Mouse (Mus musculus): ENCODE data around the gene Lsg1.

The Lsg1 gene

GRCm38 (mm10) chr16:30587494-30588327, at the start of gene Lsg1:
Lsg1 (minus strand) TSS chr16:30587592.
- in situ Hi-C loops (cut with MboI, MseI): no loop called here

- in situ Hi-C loops (cut with MboI, MseI): no loop called here
These were observed 46.7 kb upstream of the Lsg1 start for GRCm38 (mm10) chr16:30633906-30634746.

GRCm38 (mm10) chr16:30629509-30629908, 42.1 kb upstream of the Lsg1 start:
- in situ Hi-C loops (cut with MboI, MseI): loop anchor here (10.0 kb wide), 1 partner anchor 135 kb away; no protein-coding TSS in a partner anchor

DNA sequence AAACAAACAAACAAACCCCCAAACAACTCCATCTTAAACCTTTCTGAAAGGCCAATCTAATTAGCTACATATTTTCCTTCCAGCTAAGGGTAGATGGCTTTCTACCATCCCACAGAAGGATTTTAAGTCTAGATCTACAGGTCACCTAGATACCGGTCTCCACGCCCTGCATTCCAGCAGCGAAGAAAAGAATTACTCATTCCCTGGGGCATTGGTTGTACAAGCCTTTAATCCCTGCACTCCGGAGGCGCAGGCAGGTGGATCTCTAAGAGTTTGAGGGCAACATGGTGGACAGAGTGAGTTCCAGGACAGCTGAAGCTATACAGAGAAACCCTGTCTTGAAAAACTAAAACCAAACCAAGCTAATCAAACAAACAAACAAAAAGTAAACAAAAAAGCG, 41.0 kb upstream of the Lsg1 start:
- in situ Hi-C loops (cut with MboI, MseI): loop anchor here (10.0 kb wide), 1 partner anchor 136 kb away; no protein-coding TSS in a partner anchor

DNA sequence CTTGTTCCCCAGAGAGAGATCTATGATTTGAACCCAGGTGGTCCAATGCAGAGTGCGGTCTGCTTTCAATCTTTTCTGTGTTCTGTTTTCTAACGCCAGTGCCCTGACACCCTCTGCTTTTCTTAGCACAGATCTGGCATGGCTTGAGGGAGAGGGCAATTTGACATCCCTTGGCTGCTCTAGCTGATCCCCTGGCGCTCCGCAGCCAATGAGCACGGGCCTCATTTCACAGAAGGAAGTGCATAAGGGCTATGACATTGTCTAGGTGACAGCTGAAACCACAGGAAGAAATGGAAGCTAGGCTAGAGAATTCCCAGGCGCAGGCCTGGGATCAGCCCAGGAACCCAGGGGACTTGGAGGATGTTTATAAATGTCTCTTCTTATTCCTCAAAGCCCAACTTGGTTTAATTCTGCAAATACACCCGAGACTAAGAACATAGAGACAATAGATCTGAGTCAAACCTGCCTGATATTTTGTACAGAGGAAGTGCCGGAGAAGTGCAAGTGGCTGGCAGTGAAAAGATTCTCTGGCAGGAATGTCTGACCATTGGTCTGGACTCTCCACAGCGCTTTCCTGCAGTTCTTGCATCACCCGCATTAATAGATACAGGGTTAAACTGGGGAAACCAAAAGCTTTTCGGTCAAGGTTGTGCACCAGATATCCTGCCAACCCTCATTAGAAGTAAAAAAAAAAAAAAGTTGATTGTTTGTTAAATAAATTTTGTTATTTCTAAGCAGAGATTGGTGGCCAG, 40.4 kb upstream of the Lsg1 start:
- in situ Hi-C loops (cut with MboI, MseI): loop anchor here (10.0 kb wide), 1 partner anchor 137 kb away; no protein-coding TSS in a partner anchor

GRCm38 (mm10) chr16:30624640-30625039, 37.2 kb upstream of the Lsg1 start:
- in situ Hi-C loops (cut with MboI, MseI): loop anchor here (10.0 kb wide), 1 partner anchor 140 kb away; no protein-coding TSS in a partner anchor

GRCm38 (mm10) chr16:30623645-30624044, 36.3 kb upstream of the Lsg1 start:
- in situ Hi-C loops (cut with MboI, MseI): loop anchor here (10.0 kb wide), 1 partner anchor 141 kb away; no protein-coding TSS in a partner anchor

DNA sequence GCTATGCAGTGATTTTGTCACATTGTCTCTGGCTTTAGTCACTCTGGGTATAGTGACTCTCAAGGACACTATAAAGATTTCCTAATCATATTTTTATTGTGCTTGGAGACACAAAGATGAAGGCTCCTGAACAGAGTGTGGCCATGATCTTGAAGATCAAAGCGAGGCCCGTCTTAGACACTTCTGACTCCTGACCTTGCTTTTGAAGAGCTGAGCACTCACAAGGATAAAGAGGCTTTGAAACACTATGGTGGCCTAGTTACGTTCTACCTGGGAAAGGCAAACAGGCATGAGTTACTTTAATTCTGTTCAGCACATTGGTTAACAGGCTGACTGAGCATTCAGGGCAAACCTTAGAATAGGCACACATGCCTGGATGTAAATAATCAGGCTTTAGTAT, 28.9 kb upstream of the Lsg1 start:
- in situ Hi-C loops (cut with MboI, MseI): loop anchor here (10.0 kb wide), 1 partner anchor 119 kb away; no protein-coding TSS in a partner anchor

GRCm38 (mm10) chr16:30614705-30615317, 27.4 kb upstream of the Lsg1 start:
- in situ Hi-C loops (cut with MboI, MseI): loop anchor here (10.0 kb wide), 1 partner anchor 120 kb away; no protein-coding TSS in a partner anchor

- in situ Hi-C loops (cut with MboI, MseI): loop anchor here (10.0 kb wide), 1 partner anchor 121 kb away; no protein-coding TSS in a partner anchor
These were observed 26.7 kb upstream of the Lsg1 start for GRCm38 (mm10) chr16:30614122-30614521.

DNA sequence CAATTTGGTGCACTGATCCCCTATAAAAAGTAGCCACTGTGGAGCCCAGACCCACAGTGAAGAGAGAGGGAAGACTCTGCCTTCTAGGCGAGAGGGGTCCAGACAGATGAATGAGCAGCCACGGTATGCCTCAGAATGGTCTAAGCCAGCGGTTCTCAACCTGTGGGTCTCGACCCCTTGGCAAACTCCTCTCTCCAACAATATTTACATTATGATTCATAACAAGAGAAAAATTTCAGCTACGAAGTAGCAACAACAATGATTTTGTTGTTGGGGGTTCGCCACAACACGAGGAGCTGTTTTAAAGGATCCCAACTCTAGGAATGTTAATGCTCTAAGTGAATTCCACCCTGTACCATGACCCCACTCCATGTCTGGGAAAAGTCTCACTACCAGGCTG, 25.7 kb upstream of the Lsg1 start:
- in situ Hi-C loops (cut with MboI, MseI): loop anchor here (10.0 kb wide), 1 partner anchor 122 kb away; no protein-coding TSS in a partner anchor

DNA sequence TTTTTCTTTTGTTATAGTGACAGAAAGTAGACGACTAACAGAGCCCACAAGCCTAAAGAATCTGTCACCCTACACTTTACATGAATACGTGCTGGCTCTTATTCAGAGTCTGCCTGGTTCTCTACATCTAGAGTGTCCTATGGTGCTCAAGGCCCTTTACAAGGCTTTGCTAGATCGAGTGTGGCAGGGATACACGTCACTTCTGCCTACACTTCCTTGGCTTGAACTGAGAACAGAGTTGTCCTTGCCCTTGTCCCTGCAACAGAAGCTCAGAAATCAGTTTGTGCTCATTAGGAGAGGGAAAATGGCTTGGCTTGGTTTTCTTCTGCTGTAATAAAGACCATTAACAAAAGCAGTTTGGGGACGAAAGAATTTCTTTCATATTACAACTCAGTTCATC, 23.9 kb upstream of the Lsg1 start:
- in situ Hi-C loops (cut with MboI, MseI): loop anchor here (10.0 kb wide), 1 partner anchor 123 kb away; no protein-coding TSS in a partner anchor

DNA sequence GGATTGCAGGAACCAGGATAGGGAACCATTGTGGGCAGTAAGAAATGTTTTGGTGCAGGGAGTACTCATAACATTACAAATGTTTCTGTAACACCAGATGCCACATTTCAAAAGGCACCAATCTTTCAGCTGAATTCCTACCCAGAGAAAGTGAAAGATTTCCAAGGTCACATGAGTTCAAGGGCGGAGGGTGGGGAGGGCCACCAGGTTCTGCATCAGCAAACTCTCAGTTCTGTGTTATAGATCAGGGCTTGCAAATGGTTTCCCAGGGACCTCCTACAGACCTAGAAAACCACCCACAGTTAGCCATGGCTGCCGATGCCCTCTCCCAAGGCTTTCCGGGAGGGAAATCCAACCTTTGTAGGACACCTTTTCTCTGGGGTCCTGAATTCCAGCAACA, 20.5 kb upstream of the Lsg1 start:
- in situ Hi-C loops (cut with MboI, MseI): loop anchor here (10.0 kb wide), 1 partner anchor 367 kb away; no protein-coding TSS in a partner anchor

DNA sequence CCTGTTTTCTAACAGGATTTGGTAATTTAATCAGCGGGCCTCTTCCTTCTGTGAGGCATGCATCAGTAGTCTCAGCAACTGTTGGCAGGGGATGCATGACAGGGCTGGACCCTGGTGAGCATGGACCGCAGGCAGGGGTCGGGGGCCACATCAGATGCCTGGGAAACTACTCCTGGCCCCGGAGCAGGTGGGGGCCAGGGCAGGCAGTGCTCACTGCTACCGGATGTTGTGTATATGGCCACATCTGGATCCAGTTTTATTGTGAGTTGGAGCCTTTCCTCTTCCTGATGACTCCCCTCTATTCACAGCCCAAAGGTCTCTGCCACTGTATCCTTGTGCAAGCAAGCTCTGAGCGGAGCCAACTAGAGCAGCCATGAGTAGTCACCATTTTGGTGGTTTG, 18.1 kb upstream of the Lsg1 start:
- in situ Hi-C loops (cut with MboI, MseI): loop anchor here (10.0 kb wide), 1 partner anchor 369 kb away; no protein-coding TSS in a partner anchor

GRCm38 (mm10) chr16:30604807-30605137, 17.4 kb upstream of the Lsg1 start:
- in situ Hi-C loops (cut with MboI, MseI): loop anchor here (10.0 kb wide), 1 partner anchor 370 kb away; no protein-coding TSS in a partner anchor

DNA sequence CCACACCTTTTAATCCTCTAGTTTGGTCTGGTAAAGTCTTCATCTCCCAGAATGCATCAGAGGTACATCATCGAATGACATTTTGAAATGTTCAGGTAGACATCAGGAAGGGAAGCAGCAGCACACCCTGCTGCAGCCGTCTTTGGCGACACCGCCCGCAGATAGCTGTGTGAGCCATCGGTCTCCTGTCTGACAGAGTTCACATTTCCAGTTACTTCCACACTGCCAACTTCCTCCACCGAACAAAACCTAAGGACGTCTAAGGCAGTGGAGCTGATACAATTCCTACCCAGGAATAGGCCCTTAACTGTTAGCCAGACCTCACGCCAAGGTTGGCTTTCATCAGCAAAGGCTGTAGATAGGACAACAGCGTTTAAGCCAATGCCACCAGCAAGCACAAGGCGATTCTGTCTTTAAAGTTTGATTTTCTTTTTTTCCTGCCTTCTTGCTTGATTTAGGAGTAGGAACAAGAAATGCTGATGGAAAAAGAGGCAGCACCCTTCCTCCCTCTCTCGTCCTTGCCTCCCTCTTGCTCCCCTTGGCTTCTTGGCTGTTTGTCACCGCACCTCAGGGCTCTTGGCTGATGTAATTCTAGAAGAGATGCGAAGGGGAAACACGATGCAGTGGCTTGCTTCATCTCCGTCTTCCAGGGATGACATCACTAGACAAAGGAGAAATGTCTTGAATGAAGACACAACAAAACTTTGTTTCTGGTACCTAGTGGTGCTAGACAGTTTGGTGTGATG, 16.8 kb upstream of the Lsg1 start:
- in situ Hi-C loops (cut with MboI, MseI): loop anchor here (10.0 kb wide), 1 partner anchor 371 kb away; no protein-coding TSS in a partner anchor

DNA sequence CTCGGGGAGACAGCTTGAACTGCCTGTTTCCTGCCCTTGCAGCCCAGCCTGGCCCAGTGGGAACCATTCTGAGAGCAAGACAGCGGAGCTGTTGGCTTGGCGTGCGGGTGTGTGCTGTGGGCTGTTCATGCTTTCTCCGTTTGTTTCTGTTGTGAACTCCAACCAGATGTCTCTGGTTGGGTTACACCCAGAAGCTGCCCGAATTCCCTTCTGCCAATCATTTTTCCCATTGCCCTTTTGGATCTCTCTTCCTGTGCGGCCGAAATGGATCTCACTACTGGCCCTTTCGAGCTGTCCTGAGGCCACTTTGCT, 16.1 kb upstream of the Lsg1 start:
- in situ Hi-C loops (cut with MboI, MseI): loop anchor here (10.0 kb wide), 1 partner anchor 371 kb away; no protein-coding TSS in a partner anchor

DNA sequence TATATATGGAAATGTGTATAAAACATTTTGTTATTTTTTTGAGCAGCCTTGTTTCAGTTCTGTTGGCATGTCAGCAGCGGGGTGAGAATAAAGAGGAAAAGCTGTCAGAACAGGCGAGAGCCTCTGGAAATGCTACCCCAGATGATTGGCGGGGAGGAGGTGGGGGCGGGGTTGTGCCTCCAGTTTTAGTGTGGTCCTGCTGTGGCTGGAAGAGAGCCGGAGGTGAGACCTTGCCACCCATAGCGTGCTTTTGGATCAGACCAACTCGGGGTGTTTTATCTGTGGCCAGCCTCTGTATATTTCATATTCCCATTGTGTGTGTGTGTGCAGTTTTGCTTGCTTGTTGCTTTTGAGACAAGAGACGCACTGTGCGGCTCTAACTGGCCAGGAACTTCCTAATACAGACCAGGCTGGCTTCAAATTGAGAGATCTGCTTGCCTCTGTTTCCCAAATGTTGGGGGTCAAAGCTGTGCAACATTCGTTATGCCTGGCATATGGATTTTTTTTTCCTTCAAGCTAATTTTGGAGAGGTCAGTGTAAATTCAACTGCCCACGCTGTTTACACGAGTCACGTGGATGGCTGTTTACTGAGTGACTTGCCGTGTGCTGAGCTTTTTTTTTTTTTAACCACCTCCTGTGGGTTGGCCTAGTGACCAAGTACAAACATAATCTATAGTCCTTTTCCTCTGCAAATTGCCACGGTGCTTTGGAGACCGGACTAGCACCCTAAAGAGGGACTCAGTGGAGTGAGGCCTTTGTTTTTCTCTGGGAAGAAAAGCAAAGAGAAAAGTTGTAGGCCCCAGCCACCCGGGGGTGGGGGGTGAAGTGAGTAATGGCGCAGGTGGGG, 15.5 kb upstream of the Lsg1 start:
- in situ Hi-C loops (cut with MboI, MseI): loop anchor here (10.0 kb wide), 1 partner anchor 372 kb away; no protein-coding TSS in a partner anchor

DNA sequence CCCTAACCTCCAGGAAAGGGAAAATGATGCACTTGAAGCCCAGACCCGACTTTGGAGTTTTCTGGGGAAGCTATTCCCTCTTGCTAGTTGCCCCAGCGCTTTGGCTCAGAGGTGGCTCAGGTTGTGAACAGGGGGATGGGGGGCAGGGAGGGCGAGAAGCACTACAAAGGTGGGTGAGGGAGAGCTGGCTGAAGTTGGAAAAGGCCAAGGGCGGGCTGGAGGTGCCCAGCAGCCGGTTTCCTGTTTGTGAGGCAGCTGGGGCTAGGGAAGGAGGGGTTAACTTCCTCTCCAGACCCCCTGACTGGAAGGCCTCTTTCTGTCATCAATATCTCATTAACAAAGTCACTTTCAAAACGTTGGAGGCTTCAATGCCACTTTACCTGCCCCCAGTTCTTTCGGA, 14.6 kb upstream of the Lsg1 start:
- in situ Hi-C loops (cut with MboI, MseI): loop anchor here (10.0 kb wide), 1 partner anchor 373 kb away; no protein-coding TSS in a partner anchor

Data from regulatory T cell (primary cell).